Mouse (Mus musculus) G1E (cell line): ENCODE data around the gene Neurl4. TPM values are rescaled to one million over a fixed set of nuclear protein-coding genes. Genes with fewer than 3 reads are reported as not detected.
A peak's percentile ranks its signal among the peaks of the same experiment; 100 is the strongest.

Source experiments
- ATAC-seq: 2 replicates; pipeline ENCODE4 v1.8.0; 2016; ENCODE audit warnings: mild to moderate bottlenecking; ENCODE audit not compliant: insufficient number of reproducible peaks, poor library complexity, low FRiP score, severe bottlenecking; ENCODE audit errors: extremely low read depth
- DNase-seq: peaks from one replicate; pipeline ENCODE4 v3.0.0; 2012; ENCODE audit warnings: low spot score
- H3K27me3 ChIP-seq: 2 replicates; pipeline ENCODE4 v1.6.1; 2012; ENCODE audit warnings: mild to moderate bottlenecking, low read length, inconsistent platforms; ENCODE audit not compliant: insufficient read depth
- H3K36me3 ChIP-seq: replicated peaks from 2 replicates; pipeline ENCODE3; 2012; ENCODE audit warnings: mild to moderate bottlenecking, inconsistent platforms
- H3K4me1 ChIP-seq: 2 replicates; pipeline ENCODE4 v1.6.1; 2012; ENCODE audit warnings: low read depth, low read length, inconsistent platforms, mixed read lengths; ENCODE audit not compliant: insufficient read depth
- H3K4me3 ChIP-seq: 2 replicates; pipeline ENCODE4 v1.5.1; 2012; ENCODE audit warnings: low read depth, mild to moderate bottlenecking, inconsistent platforms, low read length, moderate library complexity, mixed read lengths
- H3K9me3 ChIP-seq: replicated peaks from 2 replicates; pipeline ENCODE4 v1.6.1; 2012; ENCODE audit warnings: inconsistent platforms
- CTCF ChIP-seq: IDR thresholded peaks from 2 replicates; pipeline ENCODE4 v1.5.1; 2012; ENCODE audit warnings: low read depth, low read length, inconsistent platforms, mixed read lengths
- GATA1 ChIP-seq: IDR thresholded peaks from 2 replicates; pipeline ENCODE4 v1.6.1; 2012; ENCODE audit warnings: borderline replicate concordance, low read length, inconsistent platforms, mixed read lengths
- GATA2 ChIP-seq: IDR thresholded peaks from 2 replicates; pipeline ENCODE4 v1.6.1; 2012; ENCODE audit warnings: low read depth, low read length, inconsistent platforms, borderline replicate concordance
- POLR2AphosphoS5 ChIP-seq: IDR thresholded peaks from 2 replicates; pipeline ENCODE4 v1.6.1; 2012; ENCODE audit warnings: low read depth, low read length, inconsistent platforms; ENCODE audit not compliant: insufficient replicate concordance
- TAL1 ChIP-seq: conservative IDR thresholded peaks from 2 replicates; pipeline ENCODE4 v1.6.1; 2012; ENCODE audit warnings: low read depth, low read length, inconsistent platforms, mixed read lengths
- polyA plus RNA-seq: library from polyadenylated mRNA; stranded (reverse); fragments of >175 nt; gene quantifications from 2 replicates; pipeline ENCODE4 v1.2.3, GENCODE M21; 2012
- total RNA-seq, 2 experiments: library from RNA; stranded (forward) in 1 of 2; stranded (reverse) in 1 of 2; fragments of 200-1000 nt in 1 of 2; fragments of >200 nt in 1 of 2; fragmentation: Nextera tagmentation in 1 of 2; gene quantifications; 2 replicates each; pipeline ENCODE4 v1.2.3; 2014 to 2017

The Neurl4 gene
- total and polyA plus RNA-seq, 3 experiments: 25.7 to 87.0 (median 27.2) TPM

DNA sequence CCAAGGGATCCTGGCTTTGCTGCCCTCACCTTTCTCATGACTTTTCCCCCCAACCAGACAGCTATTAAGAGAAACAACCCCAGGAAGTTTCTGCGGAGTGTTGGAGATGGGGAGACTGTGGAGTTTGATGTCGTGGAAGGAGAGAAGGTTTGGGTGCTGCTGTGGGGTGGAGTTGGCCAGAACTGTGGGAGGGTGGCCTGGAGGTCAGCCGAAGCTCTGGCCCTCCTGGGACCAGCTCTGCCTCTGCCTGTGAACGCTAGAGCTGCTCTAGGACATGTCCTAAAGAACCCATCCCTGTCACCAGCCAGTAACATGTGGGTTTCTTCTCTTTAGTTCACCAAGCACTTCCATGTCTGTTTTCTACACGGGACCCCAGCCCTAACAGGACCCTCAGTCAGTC lies 38.3 kb downstream of the Neurl4 start:
- Histone ChIP-seq H3K4me3 (no peak overlapping the region), H3K36me3 (no peaks in the 10 kb centered on the region), H3K27me3 (peaks cover 89% of the 10 kb centered on the region), H3K4me1 (peaks cover 13% of the 10 kb centered on the region), H3K9me3 (peaks cover 12% of the 10 kb centered on the region)
- ATAC-seq: no peak
- DNase-seq: no peak
- TF ChIP-seq CTCF (no peak), TAL1 (no peak), GATA2 (no peak), GATA1 (no peak), POLR2AphosphoS5 (no peak)

DNA sequence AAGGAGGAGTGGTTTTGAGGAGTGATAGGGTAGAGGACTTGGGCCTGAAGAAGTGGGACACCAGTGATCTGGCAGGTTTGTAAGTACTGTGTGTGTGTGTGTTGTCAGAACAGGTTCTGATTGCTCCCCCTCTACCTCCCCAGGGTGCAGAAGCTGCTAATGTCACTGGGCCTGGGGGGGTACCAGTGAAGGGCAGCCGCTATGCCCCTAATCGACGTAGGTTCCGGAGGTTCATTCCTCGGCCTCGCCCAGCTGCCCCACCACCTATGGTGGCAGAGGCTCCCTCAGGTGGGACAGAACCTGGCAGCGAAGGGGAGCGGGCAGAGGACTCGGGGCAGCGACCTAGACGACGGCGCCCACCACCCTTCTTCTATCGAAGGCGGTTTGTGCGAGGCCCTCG lies 38.9 kb downstream of the Neurl4 start:
- TF ChIP-seq GATA2: no peak
- TF ChIP-seq GATA1: no peak
- TF ChIP-seq POLR2AphosphoS5: no peak
- no peak for TF ChIP-seq CTCF
- TF ChIP-seq TAL1: no peak
- H3K4me1 ChIP-seq: peaks cover 8% of the 10 kb centered on the region
- H3K4me3 ChIP-seq: no peak overlapping the region
- H3K27me3 ChIP-seq: peaks cover 89% of the 10 kb centered on the region
- ATAC-seq (no peak), DNase-seq (no peak)
- H3K36me3 ChIP-seq: no peaks in the 10 kb centered on the region
- peaks cover 12% of the 10 kb centered on the region for H3K9me3 ChIP-seq

DNA sequence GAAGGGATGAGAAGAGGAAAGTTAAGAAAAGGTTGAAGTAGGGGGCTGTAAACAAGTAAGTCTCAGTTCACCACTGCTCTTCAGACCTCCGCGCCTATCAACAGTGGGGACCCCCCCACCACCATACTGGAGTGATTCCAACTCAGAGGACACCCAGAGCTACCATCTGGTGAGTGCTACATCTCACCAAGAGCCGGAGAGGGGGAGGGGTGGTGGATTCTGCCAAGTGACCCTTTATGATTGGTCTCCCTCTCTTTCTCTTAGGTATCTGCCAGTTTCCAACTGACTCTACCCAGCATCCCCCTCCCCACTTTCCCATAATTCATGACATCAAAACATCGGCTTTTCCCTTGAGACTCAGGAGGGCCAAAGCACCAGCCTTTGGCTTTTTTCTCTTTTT lies 40.1 kb downstream of the Neurl4 start:
- Histone ChIP-seq H3K36me3 (no peaks in the 10 kb centered on the region), H3K27me3 (peaks cover 91% of the 10 kb centered on the region), H3K9me3 (peaks cover 2% of the 10 kb centered on the region), H3K4me1 (peaks cover 8% of the 10 kb centered on the region), H3K4me3 (no peak overlapping the region)
- ATAC-seq (no peak), DNase-seq (no peak)
- no peak for TF ChIP-seq CTCF
- no peak for TF ChIP-seq GATA2
- TF ChIP-seq POLR2AphosphoS5: no peak
- no peak for TF ChIP-seq TAL1
- TF ChIP-seq GATA1: no peak

DNA sequence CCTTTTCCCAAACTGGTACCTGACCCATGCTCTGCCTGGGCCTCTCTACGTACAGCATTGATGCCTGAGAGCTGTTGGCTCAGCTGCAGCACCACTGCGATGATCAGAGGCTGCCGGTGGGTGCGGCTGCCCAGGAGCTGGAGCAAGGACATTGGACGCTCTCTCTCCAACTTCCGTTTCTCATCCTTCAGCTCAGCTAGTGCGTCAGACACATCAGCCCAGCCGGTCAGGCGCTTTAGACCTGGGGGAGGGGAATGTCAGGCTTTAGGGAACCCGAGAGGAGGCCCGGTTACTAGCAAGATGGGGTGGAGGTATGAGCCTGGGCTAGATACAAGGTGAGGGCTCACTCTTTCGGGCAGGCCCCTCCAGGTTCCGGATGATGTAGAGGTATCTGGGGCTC lies 44.3 kb downstream of the Neurl4 start:
- ATAC-seq (no peak), DNase-seq (no peak)

DNA sequence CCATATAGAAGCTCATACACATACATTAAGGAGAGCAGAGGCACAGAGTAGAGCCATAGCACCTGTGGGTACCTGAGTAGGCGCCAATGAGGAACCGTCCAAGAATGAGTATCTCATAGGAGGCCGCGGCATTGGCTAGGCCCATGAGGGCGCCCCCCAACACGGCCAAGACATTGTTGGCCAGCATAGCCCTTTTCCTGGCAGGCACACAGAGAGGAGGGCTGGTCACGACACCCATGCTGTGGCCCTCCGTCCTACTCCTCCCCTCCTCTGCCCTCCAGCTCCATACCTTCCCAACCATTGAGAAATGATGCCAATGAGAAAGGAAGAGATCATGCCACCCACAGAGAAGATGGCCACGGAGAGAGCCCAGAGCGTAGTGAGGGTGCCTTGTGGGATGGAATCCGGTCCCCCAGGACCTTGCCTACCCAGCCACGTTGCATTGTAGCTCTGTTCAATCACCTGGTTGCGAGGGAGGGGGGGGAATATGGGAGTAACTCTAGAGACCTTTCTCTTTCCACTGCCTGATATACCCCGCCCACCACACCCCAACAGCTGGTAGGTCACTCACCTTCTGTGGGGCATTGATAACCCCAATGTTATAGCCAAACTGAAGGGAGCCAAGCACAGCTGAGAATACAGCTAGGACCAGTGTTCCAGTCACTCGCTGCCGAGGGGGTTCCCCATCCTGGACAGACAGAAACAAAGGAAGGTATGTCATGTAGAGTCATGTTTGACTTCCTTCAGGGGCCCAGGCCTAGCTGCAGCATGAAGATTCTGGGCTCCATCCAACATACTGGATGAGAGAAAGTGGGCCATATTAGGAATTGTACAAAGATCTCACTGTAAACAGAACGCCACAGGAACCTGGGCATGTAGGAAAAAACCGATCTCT lies 45.4 kb downstream of the Neurl4 start:
- DNase-seq (no peak), ATAC-seq (no peak)
- Histone ChIP-seq H3K36me3 (no peaks in the 10 kb centered on the region), H3K9me3 (no peaks in the 10 kb centered on the region), H3K27me3 (peaks cover 56% of the 10 kb centered on the region), H3K4me3 (0 out of 2 replicates have a peak overlapping the region, but pooled peaks have one; percentile 20), H3K4me1 (peaks cover 41% of the 10 kb centered on the region)
- TF ChIP-seq GATA2 (no peak), POLR2AphosphoS5 (no peak), TAL1 (no peak), GATA1 (no peak), CTCF (no peak)

More for the DNA sequence above, 44.3 kb downstream of the Neurl4 start:
- Histone ChIP-seq H3K36me3 (no peaks in the 10 kb centered on the region), H3K27me3 (peaks cover 57% of the 10 kb centered on the region), H3K9me3 (no peaks in the 10 kb centered on the region), H3K4me1 (peaks cover 41% of the 10 kb centered on the region), H3K4me3 (no peak overlapping the region)
- no peak for TF ChIP-seq GATA2

DNA sequence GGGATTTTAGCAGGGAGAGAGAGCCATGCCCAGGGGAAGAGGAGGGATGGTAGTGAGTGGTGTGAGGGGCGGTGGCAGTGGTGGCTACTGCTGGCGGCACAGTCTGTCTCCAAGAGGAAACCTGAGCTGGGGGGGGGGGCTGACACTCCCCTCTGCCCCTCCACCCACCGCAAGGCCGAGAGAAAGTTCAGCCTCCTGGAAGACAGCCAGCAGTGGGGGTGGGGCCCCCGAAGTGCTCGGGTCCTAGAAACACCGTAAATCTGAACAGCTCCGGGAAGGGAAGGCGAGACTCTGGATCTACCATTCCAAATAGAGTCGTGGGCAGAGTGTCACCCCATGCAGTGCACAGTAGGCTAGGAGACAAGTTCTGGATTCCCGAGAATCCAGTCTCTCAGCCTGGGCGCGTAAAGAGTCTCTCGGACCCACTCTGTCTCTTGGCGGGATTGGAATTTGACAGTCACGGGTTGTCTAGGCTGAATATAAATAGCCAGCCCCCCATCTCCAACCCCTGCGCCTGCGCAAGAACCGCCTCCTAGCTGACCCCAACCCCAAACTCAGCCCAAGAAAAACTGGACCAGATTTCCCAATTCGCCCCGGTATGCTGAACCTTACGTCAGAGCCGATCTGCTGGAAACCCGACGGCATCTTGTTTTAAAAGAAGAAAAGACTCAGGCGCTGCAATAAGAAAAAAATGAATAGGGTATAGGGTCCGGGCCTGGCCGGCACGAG lies 46.6 kb downstream of the Neurl4 start:
- Histone ChIP-seq H3K4me1 (peaks cover 41% of the 10 kb centered on the region), H3K27me3 (peaks cover 58% of the 10 kb centered on the region), H3K9me3 (no peaks in the 10 kb centered on the region), H3K36me3 (no peaks in the 10 kb centered on the region), H3K4me3 (peak overlapping the region; percentile 68; the same call in 1 of the 2 replicates)
- no peak for DNase-seq
- ATAC-seq: no peak
- TF ChIP-seq POLR2AphosphoS5: no peak
- no peak for TF ChIP-seq CTCF
- TF ChIP-seq GATA1: no peak
- no peak for TF ChIP-seq TAL1
- TF ChIP-seq GATA2: no peak
